Mouse (Mus musculus) v-Abl transformed pro-B cells (cell line): ENCODE data around the gene Olfr49.

Experiments
- in situ Hi-C, 2 experiments: fragments of 400-800 bp; cut with MboI; formaldehyde crosslinking; loops; one replicate each; pipeline ENCODE4 v1.15.1; 2025; ENCODE audit not compliant: unreplicated experiment in 2 of 2

Olfr49 gene

DNA sequence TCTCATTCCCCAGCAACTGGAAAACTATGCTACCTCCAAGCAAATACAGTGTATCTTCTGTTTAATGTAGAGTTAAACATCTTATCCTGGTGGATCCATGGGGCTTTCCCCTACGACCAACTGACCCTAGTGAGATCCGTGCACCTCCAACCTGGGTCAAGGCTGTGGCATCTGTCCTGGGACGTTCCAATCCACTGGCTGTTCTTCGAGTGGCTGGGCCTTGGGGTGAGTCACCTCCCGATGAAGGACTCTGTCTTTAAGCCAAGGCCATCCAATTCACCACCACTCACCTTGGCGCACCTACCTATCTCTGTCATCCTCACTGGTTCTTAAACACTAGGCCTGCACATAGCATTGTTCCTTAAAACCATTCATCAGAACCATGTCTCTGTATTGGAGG lies 21.6 kb downstream of the Olfr49 start:
- in situ Hi-C loops: no loop called here

- in situ Hi-C loops: no loop called here
Observed at GRCm38 (mm10) chr14:54262622-54263021, 22.1 kb downstream of the Olfr49 start.

DNA sequence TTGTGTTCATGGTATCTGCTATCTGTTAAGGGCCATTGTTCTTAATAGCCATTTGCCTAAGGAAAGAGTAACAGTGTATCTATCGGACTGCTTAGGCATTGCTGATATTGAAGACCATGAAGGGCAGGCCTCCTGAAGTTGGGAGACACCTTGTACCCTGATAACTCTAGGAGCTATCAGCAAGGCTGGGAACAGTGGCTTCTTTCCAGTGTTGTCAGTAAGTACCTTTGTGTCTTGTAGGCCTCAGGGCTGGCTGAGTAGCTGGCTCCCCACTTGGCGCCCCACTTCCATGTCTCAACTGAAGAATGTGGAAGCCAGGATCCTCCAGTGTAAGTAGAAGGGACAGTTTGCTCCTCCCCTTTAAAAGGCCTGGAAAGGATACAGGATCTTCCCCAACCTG lies 23.4 kb downstream of the Olfr49 start:
- in situ Hi-C loops: no loop called here

DNA sequence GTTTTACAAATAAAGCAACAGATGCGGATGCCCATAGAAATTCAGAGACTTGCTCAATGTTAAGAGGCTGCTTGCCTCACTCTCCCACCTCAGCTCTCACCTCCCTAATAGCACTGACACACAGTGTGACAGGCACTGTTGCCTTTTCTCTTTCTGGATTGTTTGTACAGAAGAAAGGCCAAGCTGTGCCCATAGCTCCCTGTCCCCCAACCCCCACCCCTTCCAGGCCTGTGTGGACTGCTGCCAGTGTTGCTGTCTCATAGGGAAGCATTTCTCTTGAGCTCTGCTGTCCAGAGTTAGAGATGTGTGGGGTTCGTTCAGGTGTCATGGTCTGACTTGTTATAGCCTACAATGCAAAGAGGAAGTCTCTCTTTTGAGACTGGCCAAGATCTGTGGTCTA lies 24.5 kb downstream of the Olfr49 start:
- in situ Hi-C loops: no loop called here

GRCm38 (mm10) chr14:54259722-54260085 lies 25.0 kb downstream of the Olfr49 start:
- in situ Hi-C loops: loop anchor here in 1 of 2 experiments (5.0 kb wide), 1 partner anchor 83 kb away; no protein-coding TSS in a partner anchor

GRCm38 (mm10) chr14:54259003-54259721 lies 25.6 kb downstream of the Olfr49 start:
- in situ Hi-C loops: loop anchor here in 1 of 2 experiments (5.0 kb wide), 1 partner anchor 83 kb away; no protein-coding TSS in a partner anchor

GRCm38 (mm10) chr14:54258131-54258670 lies 26.5 kb downstream of the Olfr49 start:
- in situ Hi-C loops: loop anchor here in 1 of 2 experiments (5.0 kb wide), 1 partner anchor 84 kb away; no protein-coding TSS in a partner anchor

DNA sequence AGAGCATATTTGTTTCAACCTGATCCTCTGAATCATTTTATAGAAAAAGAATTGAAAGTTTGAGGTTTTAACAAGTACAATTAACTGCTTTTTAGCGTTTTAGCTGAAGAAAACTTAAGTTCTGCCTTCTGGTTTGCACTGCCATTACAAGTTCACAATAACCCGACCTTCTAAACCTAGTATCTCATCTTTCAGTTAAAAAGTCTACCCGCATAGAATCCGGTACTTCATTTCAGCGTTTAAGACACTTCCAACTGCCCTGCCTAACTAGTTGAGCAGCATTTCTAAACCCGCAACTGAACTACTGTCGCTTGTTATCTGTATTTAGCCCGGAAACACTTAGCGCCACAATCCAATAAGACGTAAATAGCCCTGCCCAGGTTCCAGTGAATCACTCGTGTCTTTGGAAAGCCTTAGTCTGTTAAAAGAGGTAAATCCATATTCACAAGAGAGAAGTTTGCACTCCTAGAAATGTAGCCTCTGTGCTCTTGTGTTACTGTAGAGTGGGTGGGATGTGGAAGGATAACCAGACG lies 30.0 kb downstream of the Olfr49 start:
- in situ Hi-C loops: loop anchor here in 1 of 2 experiments (5.0 kb wide), 1 partner anchor 88 kb away; no protein-coding TSS in a partner anchor

GRCm38 (mm10) chr14:54253741-54254291 lies 30.9 kb downstream of the Olfr49 start, which contains the start of the genes Dad1 and Abhd4:
Gene Dad1, minus strand, starts transcription at chr14:54254104.
Gene Abhd4, plus strand, starts transcription at chr14:54254188.
- in situ Hi-C loops: no loop called here

- in situ Hi-C loops: no loop called here
Observed at GRCm38 (mm10) chr14:54250122-54250521, 34.6 kb downstream of the Olfr49 start.

- in situ Hi-C loops: loop anchor here in 1 of 2 experiments (10.0 kb wide), 1 partner anchor 115 kb away; the partner anchor contains the start of gene Oxa1l
Observed at GRCm38 (mm10) chr14:54249326-54249725, 35.4 kb downstream of the Olfr49 start.

DNA sequence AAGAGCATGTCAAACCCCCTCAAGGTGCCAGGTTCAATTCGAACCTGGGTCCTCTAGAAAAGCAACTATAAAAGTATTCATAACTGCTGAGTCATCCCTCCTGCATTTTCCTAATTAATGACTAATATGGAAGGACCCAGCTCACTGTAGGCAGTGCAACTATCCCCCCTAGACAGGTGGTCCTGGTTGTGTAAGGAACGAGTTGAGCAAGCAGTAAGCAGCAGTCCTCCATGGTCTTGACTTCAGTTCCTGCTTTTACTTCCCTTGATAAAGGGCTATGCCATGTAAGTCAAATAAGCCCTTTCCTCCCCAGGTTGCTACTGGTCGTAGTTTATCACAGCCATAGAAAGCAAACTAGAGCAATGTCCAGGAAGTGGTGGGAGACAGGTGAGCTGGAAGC lies 38.5 kb downstream of the Olfr49 start:
- in situ Hi-C loops: loop anchor here in 1 of 2 experiments (10.0 kb wide), 1 partner anchor 119 kb away; the partner anchor contains the start of gene Oxa1l

DNA sequence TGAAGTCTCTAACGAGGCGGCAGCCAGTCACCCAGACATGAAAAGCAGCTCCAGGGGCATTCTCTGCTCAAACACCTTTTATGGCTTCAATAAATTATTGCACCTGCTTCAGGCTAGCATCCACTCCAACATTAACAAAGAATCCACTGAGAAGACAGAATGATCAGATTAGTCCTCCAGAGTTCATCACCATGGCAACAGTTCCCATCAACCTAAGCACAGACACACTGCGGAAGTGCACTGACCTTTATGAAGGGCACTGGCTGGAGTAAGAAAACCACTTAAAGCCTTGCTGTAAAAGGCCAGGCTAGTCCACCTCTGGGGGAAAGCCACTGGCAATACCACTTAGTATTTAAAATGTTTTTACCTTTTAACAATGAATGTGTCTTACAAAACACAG lies 40.6 kb downstream of the Olfr49 start:
- in situ Hi-C loops: loop anchor here in 1 of 2 experiments (10.0 kb wide), 1 partner anchor 121 kb away; the partner anchor contains the start of gene Oxa1l

DNA sequence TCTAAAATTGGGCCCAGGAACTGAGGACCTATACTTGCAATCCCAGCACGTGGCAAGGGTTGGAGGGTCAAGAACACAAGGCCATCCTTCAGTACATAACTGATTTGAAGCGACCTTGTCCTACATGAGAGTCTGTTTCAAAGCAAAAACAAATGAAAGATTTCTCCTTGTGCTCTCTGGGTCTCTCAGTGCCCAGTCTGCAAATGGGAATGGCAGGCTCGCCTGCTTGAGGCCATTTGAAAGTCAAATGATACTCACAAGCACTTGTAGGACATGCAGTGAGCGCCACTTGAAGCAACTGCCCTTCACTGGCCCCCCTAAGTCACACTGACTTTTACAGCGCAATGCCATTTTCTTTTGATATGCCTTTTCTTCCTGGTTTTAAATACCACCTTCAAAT lies 44.2 kb downstream of the Olfr49 start:
- in situ Hi-C loops: loop anchor here in 1 of 2 experiments (10.0 kb wide), 1 partner anchor 124 kb away; the partner anchor contains the start of gene Oxa1l

GRCm38 (mm10) chr14:54239002-54239736 lies 45.6 kb downstream of the Olfr49 start:
- in situ Hi-C loops: loop anchor here in 1 of 2 experiments (5.0 to 10.0 kb wide), 2 partner anchors 176 to 218 kb away; partner anchors contain the start of gene Slc7a7

DNA sequence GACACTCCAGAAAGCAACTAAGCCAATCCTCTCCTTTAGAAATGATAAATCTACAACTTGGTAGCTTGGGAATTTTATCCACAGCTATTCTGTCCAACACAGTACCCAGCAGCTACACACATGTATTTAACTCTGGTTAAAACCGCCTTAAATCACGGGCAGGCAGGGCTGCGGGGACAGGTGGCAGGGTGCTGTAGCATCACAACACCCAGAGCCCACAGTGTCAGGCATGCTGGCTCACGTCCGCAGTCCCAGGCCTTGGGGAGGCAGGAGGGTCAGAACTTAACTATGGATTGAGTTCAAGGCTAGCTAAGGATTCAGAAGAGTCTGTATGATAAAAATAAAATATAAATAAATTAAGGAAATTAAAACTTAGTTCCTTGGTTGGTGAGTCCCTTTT lies 47.9 kb downstream of the Olfr49 start:
- in situ Hi-C loops: loop anchor here in 1 of 2 experiments (5.0 to 10.0 kb wide), 2 partner anchors 178 to 220 kb away; partner anchors contain the start of gene Slc7a7

GRCm38 (mm10) chr14:54235825-54236540 lies 48.8 kb downstream of the Olfr49 start:
- in situ Hi-C loops: loop anchor here in 1 of 2 experiments (5.0 to 10.0 kb wide), 2 partner anchors 179 to 221 kb away; partner anchors contain the start of gene Slc7a7

GRCm38 (mm10) chr14:54234231-54235040 lies 50.3 kb downstream of the Olfr49 start:
- in situ Hi-C loops: loop anchor here (5.0 to 10.0 kb wide), 3 partner anchors 180 to 223 kb away; partner anchors contain the start of gene Slc7a7 (in 1 of the 2)
